Mouse (Mus musculus): ENCODE data around the gene Cd300lg.
A peak's percentile ranks its signal among the peaks of the same experiment; 100 is the strongest.

Gene Cd300lg

DNA sequence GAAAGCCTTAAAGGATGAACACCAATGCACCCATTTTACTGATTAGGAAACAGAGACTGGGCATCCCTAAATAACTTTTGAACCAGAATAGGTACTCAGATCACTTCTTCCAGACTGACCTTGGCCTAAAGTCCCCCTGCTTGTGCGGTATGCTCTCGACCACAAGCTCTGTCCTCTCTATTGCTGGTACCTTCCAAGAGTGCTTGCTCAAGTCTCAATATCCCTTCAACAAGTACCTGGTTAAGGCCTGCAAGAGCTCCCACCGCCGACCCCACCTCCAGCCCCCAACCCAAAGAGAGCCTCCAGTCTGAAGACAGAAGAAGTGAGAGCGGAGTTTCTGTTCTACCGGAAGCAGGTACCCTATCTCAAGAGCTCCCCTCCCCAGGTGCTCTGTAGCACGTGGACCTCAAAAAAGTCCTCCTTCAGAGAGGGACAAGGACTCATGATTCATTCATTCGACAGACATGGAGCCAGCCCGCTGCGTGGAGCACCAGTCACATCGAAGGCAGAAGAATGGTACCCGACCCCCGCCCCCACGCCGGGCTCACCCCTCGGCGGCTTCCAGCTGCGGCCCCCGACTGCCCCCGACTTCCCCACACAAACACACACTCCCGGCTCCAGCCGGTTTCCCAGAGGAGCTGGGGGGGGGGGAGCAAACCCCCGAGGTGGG lies 15.2 kb upstream of the Cd300lg start:
- no peak for DNase-seq (ENCODE audit: low spot score)

DNA sequence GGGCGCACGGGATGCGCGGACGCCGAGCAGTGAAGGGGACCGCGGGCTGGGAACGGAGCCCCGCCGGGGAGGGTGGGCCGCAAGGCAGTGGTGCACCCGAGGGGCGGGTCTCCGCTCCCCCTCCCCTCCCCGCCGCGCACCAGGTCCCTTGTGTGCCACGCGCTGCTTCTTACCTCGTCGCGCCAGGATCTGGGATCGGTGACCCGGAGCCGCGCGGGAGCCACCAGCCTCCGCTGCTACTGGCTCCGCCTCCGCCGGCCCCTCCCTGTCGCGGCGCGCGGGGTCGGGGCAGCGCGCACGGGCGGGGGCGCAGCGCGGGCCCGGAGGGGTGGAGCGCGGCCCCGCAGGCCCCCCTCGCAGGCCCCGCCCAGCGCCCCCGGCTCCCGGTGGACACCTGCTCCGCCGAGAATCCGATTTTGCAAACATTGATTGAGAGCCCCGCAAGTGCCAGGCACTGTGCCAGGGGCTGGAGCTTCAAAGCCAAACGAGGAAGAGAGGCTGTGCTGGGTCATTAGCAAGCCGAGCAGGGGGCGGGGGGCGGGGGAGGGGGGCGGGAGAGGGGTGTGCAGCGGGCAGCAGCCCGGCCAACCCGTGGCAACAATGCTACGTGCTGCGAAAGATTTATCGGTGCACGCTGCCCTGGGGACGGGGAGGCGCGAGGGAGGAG lies 14.5 kb upstream of the Cd300lg start:
- DNase-seq (ENCODE audit: low spot score) = peak; percentile 80

DNA sequence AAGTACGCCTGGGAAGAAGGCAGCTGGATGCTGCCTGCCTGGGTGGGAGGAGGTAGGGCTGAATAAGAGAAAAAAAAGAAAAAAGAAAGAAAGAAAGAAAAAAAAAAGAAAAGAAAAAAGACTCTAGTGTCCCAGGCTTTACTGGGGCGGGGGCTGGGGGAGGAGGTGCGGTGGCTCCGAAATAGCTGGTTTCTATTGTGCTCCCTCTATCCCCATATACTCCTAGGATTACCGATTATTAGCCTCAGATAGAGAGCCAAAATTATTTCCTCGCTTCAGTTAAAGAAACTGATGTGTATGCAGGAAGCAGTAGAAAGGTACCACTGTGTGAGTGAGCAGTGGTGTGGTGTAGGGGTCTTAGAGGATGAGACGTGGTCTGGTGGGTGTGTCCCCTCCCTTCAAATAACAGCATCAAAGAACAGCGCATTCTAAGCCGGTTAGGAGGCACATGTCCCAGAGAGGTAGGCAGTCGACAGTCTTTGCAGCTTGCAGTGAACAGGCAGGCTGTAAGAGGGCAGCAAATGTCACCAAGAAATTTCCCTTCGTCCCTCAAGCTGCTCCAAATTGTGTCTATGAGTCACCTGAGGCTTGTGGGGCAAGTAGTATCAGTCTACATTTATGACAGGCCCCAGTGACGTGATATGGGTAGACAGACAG lies 13.8 kb upstream of the Cd300lg start:
- no peak for DNase-seq (ENCODE audit: low spot score)

DNA sequence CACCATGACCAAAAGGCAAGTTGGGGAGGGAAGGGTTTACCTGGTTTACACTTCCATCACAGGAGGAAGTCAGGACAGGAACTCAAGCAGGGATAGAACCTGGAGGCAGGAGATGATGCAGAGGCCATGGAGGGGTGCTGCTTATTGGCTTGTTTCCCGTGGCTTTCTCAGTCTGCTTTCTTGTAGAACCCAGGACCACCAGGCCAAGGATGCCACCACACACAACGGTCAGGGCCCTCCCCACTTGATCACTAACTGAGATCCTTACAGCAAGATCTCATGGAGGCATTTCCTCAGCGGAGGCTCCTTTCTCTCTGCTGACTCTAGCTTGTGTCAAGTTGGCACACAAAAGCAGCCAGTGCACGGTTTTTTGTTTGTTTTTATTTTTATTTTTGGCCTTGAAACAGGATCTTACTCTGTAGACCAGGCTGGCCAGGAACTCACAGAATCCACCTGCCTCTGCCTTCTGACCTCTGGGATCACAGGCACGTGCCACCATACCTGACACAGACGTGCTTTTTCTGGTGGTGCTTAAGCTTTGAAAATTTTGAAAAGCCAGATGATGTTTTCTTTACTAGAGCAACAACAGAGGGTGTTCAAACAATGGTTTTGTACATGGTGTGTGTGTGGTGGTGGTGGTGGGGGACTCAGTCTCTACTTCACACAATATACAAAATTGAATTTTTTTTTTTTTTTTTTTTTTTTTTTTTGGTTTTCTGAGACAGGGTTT lies 13.1 kb upstream of the Cd300lg start, which contains the start of gene Mpp3:
Gene Mpp3 (minus strand): TSS at position 375 of the 730 bp plus-strand sequence.
- no peak for DNase-seq (ENCODE audit: low spot score)

DNA sequence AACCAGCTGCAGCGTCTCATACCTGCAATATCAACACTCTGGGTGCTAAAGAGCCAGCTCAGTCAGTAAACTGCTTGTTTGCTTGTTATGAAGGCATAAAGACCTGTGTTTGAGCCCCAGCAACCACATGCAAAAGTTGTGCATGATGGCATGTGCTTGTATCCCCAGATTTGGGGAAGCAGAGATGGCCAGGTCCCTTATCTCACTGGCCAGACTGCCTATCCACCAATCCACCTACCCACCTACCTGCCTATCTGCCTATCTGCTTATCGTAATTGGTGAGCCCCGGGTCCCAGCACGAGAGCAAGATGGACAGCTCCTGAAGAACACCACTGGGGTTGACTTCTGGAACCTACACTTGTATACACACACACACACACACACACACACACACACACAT lies 12.0 kb upstream of the Cd300lg start:
- DNase-seq (ENCODE audit: low spot score) = no peak

DNA sequence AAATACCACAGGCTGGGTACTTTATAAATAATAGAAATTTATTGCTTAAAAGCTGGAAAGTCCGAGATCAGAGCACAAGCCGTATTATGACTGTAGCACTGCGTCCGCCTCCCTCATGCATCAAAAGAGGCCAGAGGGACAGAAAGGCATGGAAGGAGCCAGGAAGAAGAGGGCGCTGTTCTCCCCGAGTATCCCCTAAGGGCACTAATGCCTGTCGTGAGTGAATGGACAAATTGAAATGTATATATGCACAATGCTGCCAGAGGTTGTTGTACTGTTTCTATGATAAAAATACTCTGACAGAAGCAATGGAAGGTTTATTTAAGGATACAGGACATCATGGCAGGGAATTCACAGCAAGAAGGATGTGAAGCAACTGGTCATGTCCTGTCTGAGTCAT lies 11.3 kb upstream of the Cd300lg start:
- no peak for DNase-seq (ENCODE audit: low spot score)

DNA sequence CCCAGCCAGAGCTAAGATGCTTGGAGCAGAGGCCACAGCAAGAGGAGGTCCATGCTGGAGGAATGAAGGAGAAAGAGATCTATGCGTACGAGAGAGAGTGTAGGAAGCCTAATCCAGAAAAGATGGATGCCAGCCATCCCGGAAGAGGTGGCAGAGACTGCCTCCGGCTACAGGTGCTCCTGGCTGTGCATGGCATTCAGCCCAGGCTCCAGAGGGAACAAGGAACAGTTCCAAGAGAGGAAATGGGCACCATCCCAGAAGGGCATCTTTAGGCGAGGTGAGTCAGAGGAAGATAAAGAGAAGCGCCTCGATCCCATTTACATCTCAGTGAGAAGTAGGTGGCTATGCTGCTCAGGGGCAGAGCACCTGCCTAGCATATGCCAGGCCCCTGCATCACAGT lies 10.2 kb upstream of the Cd300lg start:
- DNase-seq (ENCODE audit: low spot score) = no peak

DNA sequence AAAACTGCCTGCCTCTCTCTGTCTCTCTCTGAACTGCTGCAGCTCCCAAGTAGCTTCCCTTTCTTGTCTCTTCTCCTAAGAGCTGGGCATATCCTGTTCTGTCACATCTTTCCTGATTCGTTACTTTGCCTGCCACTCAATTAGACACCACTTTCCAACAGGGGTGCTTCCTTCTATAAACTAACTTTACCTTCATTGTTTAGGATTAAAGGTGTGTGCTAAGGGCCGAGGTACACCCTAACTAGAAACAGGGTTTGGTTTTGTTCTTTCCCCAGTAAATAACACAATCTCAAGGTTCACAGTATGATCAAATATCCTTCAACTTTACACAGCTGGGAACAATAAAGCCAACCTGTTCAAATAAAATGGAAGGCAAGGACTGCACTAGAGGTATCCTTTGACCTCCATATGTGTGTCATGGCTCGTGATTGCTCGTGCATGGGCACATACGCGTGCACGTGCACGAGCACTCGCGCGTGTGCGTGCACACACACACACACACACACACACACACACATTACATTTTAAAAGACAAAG lies 8.2 kb upstream of the Cd300lg start:
- DNase-seq (ENCODE audit: low spot score) = no peak

DNA sequence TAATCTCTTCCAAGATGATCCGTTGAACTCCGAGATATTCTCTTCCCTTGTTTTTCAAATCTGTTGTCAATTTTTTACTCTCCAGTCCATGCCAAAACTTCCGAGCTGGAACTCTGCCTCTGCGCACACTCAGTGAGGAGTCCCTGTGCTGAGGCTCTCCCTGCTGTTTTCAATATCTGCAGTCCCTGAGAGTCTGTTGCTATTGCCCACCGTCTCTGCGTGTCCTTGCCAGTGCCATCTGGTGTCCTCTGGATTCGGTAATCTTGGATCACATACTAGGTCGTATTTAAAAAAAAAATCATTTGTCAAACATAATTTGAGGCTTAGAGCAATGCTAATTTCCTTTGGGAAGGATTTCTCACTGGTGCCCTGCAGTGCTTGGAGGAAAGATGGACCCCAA lies 6.4 kb upstream of the Cd300lg start:
- no peak for DNase-seq (ENCODE audit: low spot score)

DNA sequence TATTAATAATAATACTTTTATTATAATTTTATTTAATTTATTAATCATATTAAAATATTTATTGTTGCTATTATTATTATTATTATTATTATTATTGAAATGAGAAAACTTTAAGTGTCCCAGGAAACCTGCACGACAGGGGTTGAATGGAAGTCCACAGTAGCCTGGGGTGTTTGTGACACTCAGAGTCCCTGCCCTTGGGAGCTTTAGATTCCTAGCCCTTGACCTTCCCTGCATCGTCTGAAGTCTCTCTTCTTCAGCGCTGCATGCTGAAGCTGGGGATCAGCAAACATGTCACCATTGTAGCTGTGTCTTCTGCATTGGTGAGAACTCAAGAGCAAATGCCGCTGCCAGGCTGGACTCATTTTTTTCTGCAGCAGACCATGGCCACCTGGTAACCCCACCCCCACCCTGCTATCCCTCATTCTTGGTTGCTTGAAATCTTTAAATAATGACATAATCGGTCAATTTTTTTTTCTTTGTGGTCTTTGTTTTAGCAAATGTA lies 5.8 kb upstream of the Cd300lg start:
- DNase-seq (ENCODE audit: low spot score) = no peak

DNA sequence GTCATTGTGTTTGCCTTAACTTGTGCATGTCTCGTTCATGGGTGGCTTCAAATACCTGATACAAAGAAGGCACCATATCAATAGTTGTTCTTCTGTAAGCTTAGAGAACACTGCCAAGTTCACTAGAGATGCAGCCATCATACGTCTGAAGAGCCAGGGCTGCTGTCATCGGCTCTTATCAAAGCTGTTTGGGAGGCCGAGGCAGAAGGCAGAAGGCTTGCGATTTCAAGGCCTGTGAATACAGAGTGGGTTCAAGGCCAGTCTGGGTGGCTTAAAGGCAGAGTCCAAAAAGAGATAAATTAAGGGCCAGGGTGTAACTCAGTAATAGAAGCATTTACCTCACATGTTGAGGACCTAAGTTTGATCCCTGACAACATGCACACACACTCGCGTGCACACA lies 5.0 kb upstream of the Cd300lg start:
- DNase-seq (ENCODE audit: low spot score) = no peak

DNA sequence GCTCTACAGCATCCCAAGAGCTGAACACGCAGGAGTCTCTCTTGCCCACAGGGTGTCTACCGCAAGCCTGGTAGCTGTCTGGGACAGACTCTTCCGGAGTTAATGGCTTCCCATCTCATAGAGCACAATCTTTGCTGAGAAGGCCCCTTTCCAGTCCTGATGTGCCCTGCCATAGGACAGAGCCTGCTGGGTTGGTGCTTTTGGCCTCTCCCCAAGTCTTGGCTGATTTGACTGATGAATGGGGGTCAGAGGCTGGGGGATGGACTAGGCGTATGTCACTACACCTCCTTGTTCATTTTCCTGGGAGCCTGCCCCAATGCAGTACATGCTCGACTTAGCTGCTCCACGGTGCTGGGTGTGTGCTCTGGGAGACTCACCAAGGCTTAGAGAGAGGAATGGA lies 3.5 kb upstream of the Cd300lg start:
- DNase-seq (ENCODE audit: low spot score) = no peak

DNA sequence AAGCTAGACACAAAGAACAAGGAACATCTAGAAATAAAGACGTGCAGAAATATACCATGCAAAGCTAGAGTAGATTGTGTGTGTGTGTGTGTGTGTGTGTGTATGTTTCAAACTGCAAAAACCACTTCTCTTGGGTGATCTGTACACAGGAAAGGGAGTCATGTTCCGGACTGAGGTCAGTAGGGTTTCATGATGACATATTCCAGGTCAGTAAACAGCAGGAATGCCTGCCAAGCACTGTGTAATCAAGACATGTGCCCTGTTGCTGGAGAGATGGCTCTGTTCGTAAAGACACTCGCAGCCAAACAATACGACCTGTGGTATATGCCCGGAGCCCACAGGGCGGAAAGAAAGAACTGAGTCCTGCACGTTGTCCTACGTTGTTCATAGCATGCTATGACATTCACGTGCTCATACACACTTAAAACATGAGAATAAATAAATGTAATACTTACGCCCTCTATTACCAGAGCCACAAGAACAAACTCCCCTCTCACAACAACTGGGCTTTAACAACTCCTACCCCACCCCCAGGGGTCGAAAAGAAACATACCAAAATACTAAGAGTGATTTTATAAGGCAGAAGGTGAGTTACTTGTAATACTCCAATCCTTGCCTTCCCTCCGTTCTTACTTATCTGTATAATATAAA lies 1.7 kb upstream of the Cd300lg start:
- DNase-seq (ENCODE audit: low spot score) = no peak

DNA sequence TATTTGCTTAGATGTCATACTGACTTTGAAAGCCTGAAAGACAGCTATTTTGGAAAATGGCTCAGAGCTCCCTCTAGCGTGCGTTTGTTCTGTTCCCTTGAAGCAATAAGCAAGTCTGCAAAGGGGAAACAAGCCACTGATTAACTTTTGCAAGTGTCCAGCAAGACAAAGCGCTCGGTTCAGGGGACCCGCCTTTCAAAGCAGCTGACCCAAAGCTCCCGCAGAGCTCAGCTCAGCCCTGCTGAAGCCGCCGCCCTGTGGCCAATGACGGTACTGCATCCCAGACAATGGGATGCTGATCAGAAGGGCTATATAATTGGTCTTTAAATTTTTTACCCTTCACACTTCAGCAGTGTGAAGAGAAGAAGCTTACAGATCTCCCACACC lies 1.2 kb upstream of the Cd300lg start:
- peak; percentile 86 for DNase-seq (ENCODE audit: low spot score)

DNA sequence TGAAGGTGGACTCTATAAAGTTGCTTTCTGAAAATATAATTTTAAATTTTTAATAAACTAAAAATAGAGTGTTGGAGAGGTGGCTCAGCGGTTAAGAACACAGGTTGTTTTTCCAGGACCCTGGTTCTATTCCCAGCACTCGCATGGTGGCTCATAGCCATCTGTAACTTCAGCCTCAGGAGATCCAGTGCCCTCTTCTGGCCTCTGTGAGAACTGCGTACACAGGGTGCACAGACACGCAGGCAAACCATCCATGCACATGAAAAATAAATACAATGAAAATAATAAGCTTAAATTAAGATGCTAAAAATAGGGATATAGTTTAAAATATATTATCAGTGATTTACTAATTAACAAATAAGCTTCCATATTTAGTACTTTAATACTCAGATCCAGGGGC lies 663 bp upstream of the Cd300lg start:
- no peak for DNase-seq (ENCODE audit: low spot score)

DNA sequence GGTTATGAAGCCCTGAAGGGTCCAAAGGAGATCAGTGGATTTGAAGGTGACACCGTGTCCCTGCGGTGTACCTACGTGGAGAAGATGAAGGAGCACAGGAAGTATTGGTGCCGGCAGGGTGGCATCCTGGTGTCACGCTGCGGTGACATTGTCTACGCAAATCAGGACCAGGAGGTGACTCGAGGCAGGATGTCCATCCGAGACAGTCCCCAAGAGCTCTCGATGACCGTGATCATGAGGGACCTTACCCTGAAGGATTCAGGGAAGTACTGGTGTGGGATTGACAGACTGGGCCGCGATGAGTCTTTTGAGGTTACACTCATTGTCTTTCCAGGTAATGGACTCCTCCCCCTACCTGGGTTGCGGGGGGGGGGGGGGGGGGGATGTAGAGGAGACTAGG lies 1.7 kb downstream of the Cd300lg start:
- DNase-seq (ENCODE audit: low spot score) = no peak

DNA sequence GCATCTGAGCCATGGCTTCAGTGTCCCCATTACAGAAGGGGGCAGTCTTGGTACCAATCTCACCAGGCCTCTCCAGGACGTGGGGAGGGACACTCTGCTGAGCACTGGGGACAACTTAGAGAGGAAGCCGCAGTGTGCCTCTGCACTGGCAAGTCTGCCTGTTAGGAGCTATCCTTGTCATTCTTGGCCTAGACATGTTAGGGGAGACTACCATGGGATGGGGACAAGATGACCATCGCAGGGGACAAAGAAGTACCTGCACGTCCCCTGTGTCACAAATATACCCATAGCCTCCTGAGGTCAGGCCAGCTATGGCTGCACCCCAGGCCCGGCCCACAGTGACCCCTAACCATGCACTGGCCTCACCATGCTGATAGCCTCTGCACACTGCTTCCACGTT lies 2.1 kb downstream of the Cd300lg start:
- no peak for DNase-seq (ENCODE audit: low spot score)

DNA sequence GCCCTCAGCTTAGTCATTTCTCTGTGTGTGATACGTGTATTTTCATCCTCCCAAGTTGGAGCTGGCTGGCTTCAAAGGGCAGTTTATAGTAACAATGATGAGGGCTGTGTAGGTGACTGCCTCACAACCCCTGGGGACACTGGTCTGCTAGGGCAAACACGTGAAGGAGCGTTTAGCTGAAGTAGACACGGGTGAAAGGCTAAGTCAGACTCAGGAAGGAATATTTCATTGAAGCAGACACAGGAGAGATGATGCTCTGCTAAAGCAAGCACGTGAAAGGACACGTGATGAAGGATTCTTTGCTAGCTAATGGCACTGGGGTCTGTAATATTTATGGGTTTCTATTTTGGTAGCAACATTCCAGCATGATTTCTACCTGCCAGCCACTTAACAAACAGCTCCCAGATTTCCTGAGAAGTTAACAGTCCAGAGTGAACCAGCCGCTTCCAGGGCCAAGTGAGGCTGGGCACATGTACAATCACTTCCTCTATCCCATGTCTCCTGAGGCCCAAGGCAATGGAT lies 3.4 kb downstream of the Cd300lg start:
- DNase-seq (ENCODE audit: low spot score) = no peak

DNA sequence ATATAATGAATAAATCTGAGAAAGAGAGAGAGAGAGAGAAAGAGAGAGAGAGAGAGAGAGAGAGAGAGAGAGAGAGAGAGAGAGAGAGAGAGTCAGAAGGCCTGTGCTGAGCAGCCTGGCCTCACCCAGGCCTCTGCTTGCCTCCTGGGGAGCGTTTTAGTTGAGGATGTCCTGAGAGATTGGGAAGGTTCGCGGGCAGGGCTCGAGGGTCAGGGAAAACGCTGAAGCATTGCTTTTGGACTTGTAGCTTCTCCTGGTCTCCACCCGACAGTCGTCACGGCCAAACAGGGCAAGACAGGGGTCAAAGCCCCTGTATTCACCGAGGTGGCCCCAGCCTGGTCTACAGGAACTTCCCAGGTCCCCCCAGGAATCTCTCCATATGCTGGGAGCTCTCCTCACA lies 5.3 kb downstream of the Cd300lg start:
- DNase-seq (ENCODE audit: low spot score) = no peak

DNA sequence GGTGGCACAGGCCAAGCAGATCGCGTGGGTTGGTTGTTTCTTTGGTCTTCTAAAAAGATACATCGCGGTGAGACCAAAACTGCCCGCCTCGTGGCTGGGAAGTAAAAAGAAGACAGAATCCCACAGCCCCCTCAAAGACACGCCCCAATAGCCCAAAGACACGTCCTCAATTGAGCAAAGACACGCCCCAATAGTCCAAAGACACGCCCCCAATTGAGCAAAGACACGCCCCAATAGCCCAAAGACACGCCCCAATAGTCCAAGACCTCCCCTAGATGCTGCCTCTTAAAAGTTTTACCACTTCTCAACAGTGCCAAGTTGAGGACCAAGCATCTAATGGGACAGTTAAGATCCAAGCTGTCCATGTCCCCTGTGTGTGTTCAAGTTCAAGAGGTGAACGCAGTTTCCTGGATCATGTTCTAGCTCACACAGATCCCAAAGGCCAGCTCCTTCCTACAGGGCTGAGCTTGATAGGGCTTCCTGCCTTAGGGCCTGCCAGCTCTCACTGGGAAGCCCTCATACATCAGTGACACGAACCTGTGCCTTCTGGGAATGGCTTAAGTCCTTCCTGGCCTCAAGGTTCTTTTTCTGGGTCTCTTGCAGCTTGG lies 8.7 kb downstream of the Cd300lg start:
- DNase-seq (ENCODE audit: low spot score) = no peak

DNA sequence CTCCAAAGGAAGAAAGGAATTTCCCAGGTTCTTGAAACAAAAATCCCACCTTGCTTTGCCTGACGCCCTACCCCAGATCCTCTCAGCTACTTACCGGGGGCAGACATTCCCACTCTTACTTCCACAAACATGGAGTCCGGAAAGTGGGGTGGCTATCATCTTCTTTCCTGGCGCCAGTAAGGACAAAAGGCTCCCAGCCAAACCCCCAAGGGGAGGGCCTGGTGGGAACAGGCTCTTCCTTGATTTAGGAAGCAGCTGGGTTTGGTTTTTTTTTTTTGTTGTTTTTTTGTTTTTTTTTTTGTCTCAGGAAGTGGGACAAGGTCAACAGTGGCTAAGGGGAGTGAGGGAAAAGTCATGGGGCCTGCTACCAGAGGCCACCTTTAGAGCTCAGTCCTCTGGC lies 10.2 kb downstream of the Cd300lg start:
- no peak for DNase-seq (ENCODE audit: low spot score)
